Mouse (Mus musculus): ENCODE measurements around the gene Tax1bp3. TPM values are rescaled to one million over a fixed set of nuclear protein-coding genes. Genes with fewer than 3 reads are reported as not detected.

The Tax1bp3 gene
- polyA plus RNA-seq, 1 experiment from 2014 or later, result 244 TPM

DNA sequence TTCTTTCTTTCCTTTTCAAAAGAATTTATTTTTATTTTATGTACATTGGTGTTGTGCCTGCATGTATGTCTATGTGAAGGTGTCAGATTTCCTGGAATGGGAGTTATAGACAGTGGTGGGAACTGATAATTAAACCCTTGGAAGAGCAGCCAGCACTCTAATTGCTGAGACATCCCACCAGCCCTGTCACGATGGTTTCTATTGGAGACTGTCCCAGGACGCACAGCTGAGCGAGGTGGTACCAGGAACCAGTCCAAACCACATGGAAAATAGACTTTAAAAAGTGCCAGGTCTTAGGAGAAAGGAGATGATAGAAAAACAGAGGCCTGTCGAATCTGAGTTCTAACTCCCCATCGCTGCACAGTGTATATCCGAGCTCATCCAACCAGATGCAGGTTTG lies 21.8 kb upstream of the Tax1bp3 start:
- Histone ChIP-seq H3K36me3 (no peaks in the 10 kb centered on the region), H3K4me1 (peaks cover 3% of the 10 kb centered on the region), H3K4me2 (replicated peaks) (no peak overlapping the region), H3K4me3 (no peak overlapping the region), H3K27ac (no peak overlapping the region), H3K9me3 (no peaks in the 10 kb centered on the region), H3K9ac (no peak overlapping the region), H3K27me3 (peaks cover 30% of the 10 kb centered on the region)
- WGBS, result 65% methylated on average over 6 of the region's 6 CpGs
- no peak for ATAC-seq (ENCODE audit: low FRiP score, low read depth)

DNA sequence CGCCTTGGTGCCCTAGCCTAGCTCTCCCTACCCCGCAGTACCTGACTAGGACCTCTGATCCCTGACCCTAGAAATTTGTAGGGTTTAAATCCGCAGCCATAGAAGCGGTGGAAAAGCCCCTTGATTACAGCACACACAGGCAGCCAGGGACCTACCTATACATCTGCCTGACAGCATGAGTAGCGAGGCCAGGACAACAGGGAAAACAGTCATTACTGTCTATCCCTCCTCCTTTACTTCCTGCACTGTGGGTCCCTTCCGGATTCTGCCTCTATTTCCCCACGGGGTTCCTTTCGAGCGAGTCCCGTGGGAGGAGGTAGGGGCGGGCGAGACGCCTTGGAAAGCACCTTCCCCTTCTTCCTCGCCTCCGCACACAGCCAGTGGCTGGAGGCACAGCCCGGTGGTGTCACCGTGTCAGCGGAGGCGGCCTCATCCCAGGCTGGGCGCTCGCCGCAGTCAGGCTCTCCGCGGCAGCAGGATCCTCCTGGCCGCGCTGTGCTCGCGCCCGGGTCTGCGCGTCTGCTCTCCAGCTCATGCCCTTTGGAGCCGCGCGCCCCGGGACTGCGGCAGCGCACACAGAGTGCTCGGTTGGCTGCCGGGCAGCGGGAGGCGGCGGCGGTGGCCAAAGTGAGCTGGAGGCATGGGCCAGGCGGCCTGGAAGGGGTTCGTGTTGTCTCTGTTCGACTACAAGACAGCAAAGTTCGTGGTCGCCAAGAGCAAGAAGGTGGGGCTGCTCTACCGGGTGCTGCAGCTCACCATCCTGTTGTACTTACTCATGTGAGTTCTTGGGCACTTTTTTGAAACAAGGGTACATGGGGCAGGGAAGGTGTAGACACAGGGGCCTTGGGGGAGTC lies 16.7 kb upstream of the Tax1bp3 start, which contains the start of gene P2rx5:
Gene P2rx5, plus strand, starts transcription at position 465 of the 854 bp plus-strand sequence.
- H3K27ac ChIP-seq, result no peak within 1 kb of the TSS
- peak within 1 kb of the TSS; percentile 82 for H3K4me2 ChIP-seq (replicated peaks)
- peak within 1 kb of the TSS; percentile 66 for H3K9ac ChIP-seq
- H3K4me1 ChIP-seq, result peaks cover 13% of the 10 kb centered on the region
- WGBS, result 2% methylated on average over 49 of the region's 49 CpGs
- peaks cover 51% of the 10 kb centered on the region for H3K27me3 ChIP-seq
- H3K4me3 ChIP-seq, result peak within 1 kb of the TSS; percentile 48
- H3K9me3 ChIP-seq, result no peaks in the 10 kb centered on the region
- no peaks in the 10 kb centered on the region for H3K36me3 ChIP-seq
- ATAC-seq (ENCODE audit: low FRiP score, low read depth), result peak; percentile 34; the same call in 1 of the 2 replicates

DNA sequence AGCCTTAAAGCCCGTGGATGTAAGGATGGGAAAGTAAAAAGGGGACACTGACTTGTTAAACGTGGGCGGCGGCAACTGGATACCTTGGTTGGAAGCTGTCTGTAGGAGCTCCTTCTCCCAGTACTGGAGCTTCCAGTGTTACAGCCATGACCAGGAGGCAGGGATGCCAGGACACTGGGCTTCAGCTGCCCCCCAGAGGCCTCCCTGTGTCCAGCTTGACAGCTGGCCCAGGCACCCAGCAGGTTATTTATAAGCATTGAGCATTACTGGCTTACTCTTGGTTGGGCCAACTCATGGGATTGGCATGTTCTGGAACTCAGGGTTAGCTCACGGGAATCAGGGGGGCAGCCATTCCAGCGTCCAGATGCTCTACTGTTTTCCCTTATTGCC lies 16.1 kb upstream of the Tax1bp3 start:
- Histone ChIP-seq H3K4me1 (peaks cover 13% of the 10 kb centered on the region), H3K9me3 (no peaks in the 10 kb centered on the region), H3K9ac (no peak overlapping the region; the same call in 1 of the 2 replicates), H3K4me2 (replicated peaks) (peak overlapping the region; percentile 82), H3K27me3 (peaks cover 51% of the 10 kb centered on the region), H3K27ac (no peak overlapping the region), H3K36me3 (no peaks in the 10 kb centered on the region), H3K4me3 (peak overlapping the region; percentile 48)
- WGBS, result 20% methylated on average over 6 of the region's 6 CpGs
- peak; percentile 66; the same call in 1 of the 2 replicates for ATAC-seq (ENCODE audit: low FRiP score, low read depth)

DNA sequence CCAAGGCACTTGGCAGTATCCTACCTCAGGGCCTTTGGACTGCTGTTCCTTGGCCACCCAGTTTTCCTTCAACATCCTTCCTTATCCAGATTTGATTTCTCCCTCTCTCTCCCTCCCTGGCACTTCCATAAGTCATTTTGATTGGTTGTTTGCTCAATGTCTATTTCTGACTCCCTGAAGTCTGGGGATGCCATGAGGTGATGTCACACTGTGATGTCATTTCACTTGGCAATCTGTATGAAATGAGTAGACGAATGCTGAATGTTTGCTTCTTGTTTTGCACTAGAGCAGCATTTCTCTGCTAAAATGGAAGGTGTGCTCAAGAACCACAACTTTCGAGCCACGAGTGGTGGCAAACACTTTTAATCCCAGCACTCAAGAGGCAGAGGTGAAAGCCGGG lies 15.3 kb upstream of the Tax1bp3 start:
- Histone ChIP-seq H3K9ac (no peak overlapping the region), H3K4me1 (peaks cover 13% of the 10 kb centered on the region)

GRCm38 (mm10) chr11:73162284-73162683 lies 14.6 kb upstream of the Tax1bp3 start:
- H3K4me2 ChIP-seq (replicated peaks), result no peak overlapping the region
- H3K36me3 ChIP-seq, result no peaks in the 10 kb centered on the region
- 68% methylated on average over 5 of the region's 5 CpGs for WGBS

More for the DNA sequence above, 15.3 kb upstream of the Tax1bp3 start:
- Histone ChIP-seq H3K27ac (no peak overlapping the region), H3K9me3 (no peaks in the 10 kb centered on the region), H3K4me2 (replicated peaks) (no peak overlapping the region), H3K27me3 (peaks cover 48% of the 10 kb centered on the region), H3K36me3 (no peaks in the 10 kb centered on the region), H3K4me3 (no peak overlapping the region)
- 88% methylated on average over 4 of the region's 4 CpGs for WGBS
- ATAC-seq (ENCODE audit: low FRiP score, low read depth), result no peak

DNA sequence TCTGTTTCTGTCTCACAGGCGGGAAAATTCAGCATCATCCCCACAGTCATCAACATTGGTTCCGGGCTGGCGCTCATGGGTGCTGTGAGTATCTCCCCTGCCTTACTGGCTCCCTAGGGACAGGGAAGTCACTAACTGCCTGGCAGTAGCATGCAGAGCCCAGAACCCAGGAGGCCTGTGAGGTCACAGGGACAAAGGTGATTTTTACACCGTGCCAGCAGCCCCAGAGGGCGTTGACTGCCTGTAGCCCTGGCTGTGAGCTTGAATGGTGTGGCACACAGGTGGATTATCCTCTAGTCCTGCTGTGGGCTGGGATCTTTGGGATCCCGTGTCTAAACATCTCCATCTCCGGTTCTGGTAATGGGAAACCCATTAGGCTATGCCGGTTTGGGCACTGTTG lies 8.8 kb upstream of the Tax1bp3 start:
- peaks cover 12% of the 10 kb centered on the region for H3K36me3 ChIP-seq
- no peak overlapping the region for H3K4me2 ChIP-seq (replicated peaks)
- ATAC-seq (ENCODE audit: low FRiP score, low read depth), result no peak
- no peaks in the 10 kb centered on the region for H3K27me3 ChIP-seq
- no peak overlapping the region for H3K4me3 ChIP-seq
- H3K9ac ChIP-seq, result no peak overlapping the region
- no peaks in the 10 kb centered on the region for H3K9me3 ChIP-seq
- WGBS, result 83% methylated on average over 8 of the region's 8 CpGs
- H3K4me1 ChIP-seq, result peaks cover 18% of the 10 kb centered on the region
- no peak overlapping the region for H3K27ac ChIP-seq

More at GRCm38 (mm10) chr11:73162284-73162683, 14.6 kb upstream of the Tax1bp3 start:
- Histone ChIP-seq H3K9ac (no peak overlapping the region), H3K4me1 (peaks cover 13% of the 10 kb centered on the region), H3K27me3 (peaks cover 45% of the 10 kb centered on the region), H3K4me3 (no peak overlapping the region), H3K9me3 (no peaks in the 10 kb centered on the region), H3K27ac (no peak overlapping the region)
- ATAC-seq (ENCODE audit: low FRiP score, low read depth), result no peak

GRCm38 (mm10) chr11:73168576-73168975 lies 8.3 kb upstream of the Tax1bp3 start:
- no peak overlapping the region for H3K9ac ChIP-seq
- no peak for ATAC-seq (ENCODE audit: low FRiP score, low read depth)
- WGBS, result 82% methylated on average over 6 of the region's 6 CpGs
- no peaks in the 10 kb centered on the region for H3K27me3 ChIP-seq
- no peak overlapping the region for H3K4me2 ChIP-seq (replicated peaks)
- no peaks in the 10 kb centered on the region for H3K9me3 ChIP-seq
- peaks cover 18% of the 10 kb centered on the region for H3K4me1 ChIP-seq
- no peak overlapping the region for H3K27ac ChIP-seq
- no peak overlapping the region for H3K4me3 ChIP-seq
- H3K36me3 ChIP-seq, result peaks cover 17% of the 10 kb centered on the region

- Histone ChIP-seq H3K4me2 (replicated peaks) (no peak overlapping the region), H3K36me3 (peaks cover 23% of the 10 kb centered on the region), H3K27me3 (no peaks in the 10 kb centered on the region), H3K4me1 (peaks cover 18% of the 10 kb centered on the region), H3K27ac (no peak overlapping the region), H3K4me3 (no peak overlapping the region), H3K9ac (no peak overlapping the region), H3K9me3 (no peaks in the 10 kb centered on the region)
- 48% methylated on average over 4 of the region's 4 CpGs for WGBS
- ATAC-seq (ENCODE audit: low FRiP score, low read depth), result no peak
These were observed 7.7 kb upstream of the Tax1bp3 start for GRCm38 (mm10) chr11:73169231-73169630.

DNA sequence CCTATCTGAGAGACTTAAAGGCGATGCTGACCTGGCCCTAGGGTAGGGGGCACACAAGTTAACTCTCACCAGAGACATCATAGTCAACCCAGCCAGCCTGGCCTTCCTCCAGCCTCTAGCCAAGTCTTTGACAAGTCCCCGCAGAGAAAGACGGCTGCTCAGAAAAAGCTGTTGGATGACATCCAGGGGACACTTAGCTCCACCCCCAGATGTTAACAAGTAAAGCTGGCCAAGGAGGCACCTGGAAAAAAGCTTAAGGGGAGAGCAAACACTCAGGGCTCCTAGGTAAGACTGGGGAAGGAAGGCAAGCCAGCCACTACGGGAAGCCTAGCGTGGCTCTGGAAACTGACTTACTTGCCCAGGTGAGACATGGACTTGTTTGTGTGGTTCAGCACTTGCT lies 4.7 kb upstream of the Tax1bp3 start:
- peaks cover 31% of the 10 kb centered on the region for H3K36me3 ChIP-seq
- no peak for ATAC-seq (ENCODE audit: low FRiP score, low read depth)
- H3K27ac ChIP-seq, result peak overlapping the region; percentile 67; the same call in 1 of the 2 replicates
- H3K27me3 ChIP-seq, result no peaks in the 10 kb centered on the region
- H3K9ac ChIP-seq, result 0 out of 2 replicates have a peak overlapping the region, but pooled peaks have one; percentile 2
- no peak overlapping the region for H3K4me2 ChIP-seq (replicated peaks)
- WGBS, result 35% methylated on average over 5 of the region's 5 CpGs
- H3K4me3 ChIP-seq, result no peak overlapping the region
- H3K9me3 ChIP-seq, result no peaks in the 10 kb centered on the region
- peaks cover 31% of the 10 kb centered on the region for H3K4me1 ChIP-seq

GRCm38 (mm10) chr11:73175612-73176011 lies 1.3 kb upstream of the Tax1bp3 start:
- Histone ChIP-seq H3K27me3 (no peaks in the 10 kb centered on the region), H3K4me2 (replicated peaks) (peak overlapping the region; percentile 85), H3K9ac (peak overlapping the region; percentile 94), H3K4me3 (peak overlapping the region; percentile 76), H3K36me3 (peaks cover 39% of the 10 kb centered on the region), H3K9me3 (no peaks in the 10 kb centered on the region), H3K4me1 (peaks cover 42% of the 10 kb centered on the region), H3K27ac (no peak overlapping the region)
- no peak for ATAC-seq (ENCODE audit: low FRiP score, low read depth)
- WGBS, result 40% methylated on average over 8 of the region's 8 CpGs

DNA sequence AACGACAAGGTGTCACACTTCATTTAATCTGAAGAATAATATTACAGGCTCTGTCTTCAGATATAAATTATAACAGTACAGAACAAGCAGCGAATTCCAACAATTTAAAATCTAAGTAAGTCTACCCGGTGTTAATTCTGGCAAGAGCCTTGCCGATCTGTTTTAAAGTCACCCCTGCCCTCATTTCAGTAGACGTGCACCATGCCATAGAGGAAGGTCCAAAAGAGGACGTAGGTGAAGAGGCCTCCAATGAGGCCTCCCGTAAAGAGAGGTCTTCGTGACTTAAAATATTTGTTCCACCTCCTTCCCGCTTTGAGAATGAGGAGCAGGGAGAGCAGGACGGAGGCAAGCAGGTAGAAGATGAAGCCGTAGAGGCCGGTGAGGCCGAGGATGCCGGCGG lies 697 bp upstream of the Tax1bp3 start:
- no peak for ATAC-seq (ENCODE audit: low FRiP score, low read depth)
- no peaks in the 10 kb centered on the region for H3K9me3 ChIP-seq
- peak overlapping the region; percentile 85 for H3K4me2 ChIP-seq (replicated peaks)
- H3K27ac ChIP-seq, result peak overlapping the region; percentile 89
- H3K27me3 ChIP-seq, result no peaks in the 10 kb centered on the region
- peak overlapping the region; percentile 76 for H3K4me3 ChIP-seq
- H3K36me3 ChIP-seq, result peaks cover 37% of the 10 kb centered on the region
- WGBS, result under 1% methylated on average over 15 of the region's 15 CpGs
- H3K9ac ChIP-seq, result peak overlapping the region; percentile 94
- peaks cover 41% of the 10 kb centered on the region for H3K4me1 ChIP-seq

- H3K4me1 ChIP-seq, result peaks cover 29% of the 10 kb centered on the region
- peak overlapping the region; percentile 85 for H3K4me2 ChIP-seq (replicated peaks)
- peak overlapping the region; percentile 96 for H3K27ac ChIP-seq
- no peaks in the 10 kb centered on the region for H3K27me3 ChIP-seq
- peaks cover 36% of the 10 kb centered on the region for H3K36me3 ChIP-seq
- ATAC-seq (ENCODE audit: low FRiP score, low read depth), result peak; percentile 79
- H3K4me3 ChIP-seq, result peak overlapping the region; percentile 76
- no peaks in the 10 kb centered on the region for H3K9me3 ChIP-seq
- 0% methylated on average over 28 of the region's 28 CpGs for WGBS
- peak overlapping the region; percentile 88 for H3K9ac ChIP-seq
These were observed 609 bp downstream of the Tax1bp3 start for GRCm38 (mm10) chr11:73177509-73177875.
